Mouse (Mus musculus) urinary bladder, postnatal 25 days (tissue): ENCODE results near the gene Ovca2.

Experiments
- DNase-seq: peaks from one replicate; pipeline ENCODE4 v3.0.0; 2022; ENCODE audit warnings: low spot score

The Ovca2 gene

GRCm38 (mm10) chr11:75152603-75153557 is 25.8 kb downstream of the Ovca2 start:
- no peak for DNase-seq

- DNase-seq, result no peak
Measured at GRCm38 (mm10) chr11:75150346-75150745, 28.3 kb downstream of the Ovca2 start.

GRCm38 (mm10) chr11:75148332-75149035 is 30.2 kb downstream of the Ovca2 start:
- DNase-seq, result no peak

GRCm38 (mm10) chr11:75147846-75148168 is 30.8 kb downstream of the Ovca2 start:
- no peak for DNase-seq

- DNase-seq, result no peak
Measured at GRCm38 (mm10) chr11:75147106-75147845, 31.4 kb downstream of the Ovca2 start.

GRCm38 (mm10) chr11:75145841-75146240 is 32.8 kb downstream of the Ovca2 start:
- DNase-seq, result no peak

GRCm38 (mm10) chr11:75142749-75143148 is 35.9 kb downstream of the Ovca2 start:
- DNase-seq, result no peak

- DNase-seq, result no peak
Measured at GRCm38 (mm10) chr11:75141913-75142312, 36.7 kb downstream of the Ovca2 start.

- DNase-seq, result no peak
Measured at GRCm38 (mm10) chr11:75141038-75141437, 37.6 kb downstream of the Ovca2 start.

GRCm38 (mm10) chr11:75140431-75140830 is 38.2 kb downstream of the Ovca2 start:
- no peak for DNase-seq

- no peak for DNase-seq
Measured at GRCm38 (mm10) chr11:75139122-75139963, 39.3 kb downstream of the Ovca2 start.

GRCm38 (mm10) chr11:75136666-75137398 is 41.8 kb downstream of the Ovca2 start:
- no peak for DNase-seq

- no peak for DNase-seq
Measured at GRCm38 (mm10) chr11:75135358-75135757, 43.3 kb downstream of the Ovca2 start.

- DNase-seq, result no peak
Measured at GRCm38 (mm10) chr11:75134485-75135068, 44.1 kb downstream of the Ovca2 start.

- no peak for DNase-seq
Measured at GRCm38 (mm10) chr11:75133951-75134350, 44.7 kb downstream of the Ovca2 start.

- DNase-seq, result no peak
Measured at GRCm38 (mm10) chr11:75133391-75133790, 45.2 kb downstream of the Ovca2 start.

- no peak for DNase-seq
Measured at GRCm38 (mm10) chr11:75132278-75132677, 46.4 kb downstream of the Ovca2 start.

GRCm38 (mm10) chr11:75131300-75131699 is 47.3 kb downstream of the Ovca2 start:
- DNase-seq, result no peak

- DNase-seq, result no peak
Measured at GRCm38 (mm10) chr11:75129481-75129880, 49.2 kb downstream of the Ovca2 start.

GRCm38 (mm10) chr11:75126384-75126783 is 52.3 kb downstream of the Ovca2 start:
- DNase-seq, result no peak
